Mouse (Mus musculus): ENCODE data around the gene Mief2. TPM values are rescaled to one million over a fixed set of nuclear protein-coding genes. Genes with fewer than 3 reads are reported as not detected.

The Mief2 gene
- polyA plus RNA-seq, 1 experiment from 2014 or later: 14.2 TPM

DNA sequence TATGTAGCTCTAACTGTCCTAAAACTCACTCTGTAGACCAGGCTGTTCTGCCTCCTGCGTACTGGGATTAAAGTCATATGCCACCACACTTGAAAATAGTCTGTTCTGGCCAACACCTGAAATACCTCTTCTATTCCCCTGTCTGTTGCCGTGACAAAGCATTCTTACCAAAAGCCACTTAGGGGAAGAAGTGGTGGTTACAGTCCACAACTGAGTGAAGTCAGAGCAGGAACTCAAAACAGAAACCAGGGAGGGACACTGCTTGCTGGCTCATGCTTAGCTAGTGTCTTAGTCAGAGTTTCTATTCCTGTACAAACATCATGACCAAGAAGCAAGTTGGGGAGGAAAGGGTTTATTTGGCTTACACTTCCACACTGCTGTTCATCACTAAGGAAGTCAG lies 41.1 kb downstream of the Mief2 start:
- Histone ChIP-seq H3K36me3 (ENCODE audit: control insufficient read depth, insufficient read depth, low read length) (no peaks in the 10 kb centered on the region), H3K9me3 (ENCODE audit: control insufficient read depth, low read length) (no peaks in the 10 kb centered on the region), H3K27ac (ENCODE audit: low read depth, low read length) (no peak overlapping the region), H3K4me1 (replicated peaks; ENCODE audit: control insufficient read depth, insufficient read depth, low read length) (no peaks in the 10 kb centered on the region), H3K4me2 (ENCODE audit: low read depth, low read length, severe bottlenecking) (no peak overlapping the region), H3K4me3 (ENCODE audit: low read depth, low read length) (no peak overlapping the region), H3K9ac (ENCODE audit: low read length) (no peak overlapping the region), H3K27me3 (ENCODE audit: control insufficient read depth, insufficient read depth, low read length) (no peaks in the 10 kb centered on the region)
- ATAC-seq (replicated peaks; ENCODE audit: low FRiP score) (no peak), DNase-seq (ENCODE audit: low spot score) (no peak)
- WGBS: 84% methylated on average over 2 of the region's 2 CpGs

DNA sequence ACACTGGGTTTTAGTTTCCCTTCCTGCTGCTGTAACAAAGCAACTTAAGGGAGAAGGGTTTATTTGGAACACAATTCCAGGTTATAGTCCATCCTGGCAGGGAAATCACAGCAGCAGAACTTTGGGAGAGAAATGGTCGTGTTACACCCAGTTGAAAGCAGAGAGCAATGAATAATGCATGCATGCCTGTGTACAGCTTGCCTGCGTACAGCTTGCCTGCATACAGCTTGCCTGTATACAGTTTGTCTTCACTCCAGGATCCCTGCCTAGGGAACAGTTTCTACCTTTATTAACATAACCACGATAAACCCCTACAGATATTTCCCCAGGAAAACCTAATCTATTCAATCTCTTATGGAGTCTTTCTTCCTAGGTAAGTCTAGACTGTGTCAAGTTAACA lies 42.6 kb downstream of the Mief2 start:
- WGBS: 86% methylated on average over 3 of the region's 3 CpGs
- no peak overlapping the region for H3K27ac ChIP-seq (ENCODE audit: low read depth, low read length)
- no peak for DNase-seq (ENCODE audit: low spot score)
- no peak overlapping the region for H3K9ac ChIP-seq (ENCODE audit: low read length)
- ATAC-seq (replicated peaks; ENCODE audit: low FRiP score): no peak
- no peaks in the 10 kb centered on the region for H3K9me3 ChIP-seq (ENCODE audit: control insufficient read depth, low read length)
- H3K27me3 ChIP-seq (ENCODE audit: control insufficient read depth, insufficient read depth, low read length): no peaks in the 10 kb centered on the region
- peaks cover 5% of the 10 kb centered on the region for H3K4me1 ChIP-seq (replicated peaks; ENCODE audit: control insufficient read depth, insufficient read depth, low read length)
- H3K4me3 ChIP-seq (ENCODE audit: low read depth, low read length): no peak overlapping the region
- no peak overlapping the region for H3K4me2 ChIP-seq (ENCODE audit: low read depth, low read length, severe bottlenecking)
- no peaks in the 10 kb centered on the region for H3K36me3 ChIP-seq (ENCODE audit: control insufficient read depth, insufficient read depth, low read length)

DNA sequence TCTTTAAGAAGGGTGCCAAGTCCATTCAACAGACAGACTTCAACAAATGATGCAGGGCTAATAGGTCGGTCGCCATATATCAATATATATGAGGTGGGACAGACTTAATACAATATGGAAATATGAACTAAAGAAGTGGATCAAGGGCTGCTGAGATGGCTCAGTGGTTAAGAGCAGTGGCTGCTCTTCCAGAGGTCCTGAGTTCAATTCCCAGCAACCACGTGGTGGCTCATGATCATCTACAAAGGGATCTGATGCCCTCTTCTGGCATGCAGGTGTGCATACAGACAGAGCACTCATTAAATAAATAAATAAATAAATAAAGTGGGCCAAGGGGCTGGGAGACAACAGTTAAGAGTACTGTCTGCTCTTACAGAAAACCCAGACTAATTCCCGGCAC lies 44.0 kb downstream of the Mief2 start:
- no peak overlapping the region for H3K4me2 ChIP-seq (ENCODE audit: low read depth, low read length, severe bottlenecking)
- no peaks in the 10 kb centered on the region for H3K27me3 ChIP-seq (ENCODE audit: control insufficient read depth, insufficient read depth, low read length)
- H3K4me1 ChIP-seq (replicated peaks; ENCODE audit: control insufficient read depth, insufficient read depth, low read length): peaks cover 7% of the 10 kb centered on the region
- no peak overlapping the region for H3K27ac ChIP-seq (ENCODE audit: low read depth, low read length)
- WGBS: 81% methylated on average over 4 of the region's 4 CpGs
- DNase-seq (ENCODE audit: low spot score) (no peak), ATAC-seq (replicated peaks; ENCODE audit: low FRiP score) (no peak)
- H3K4me3 ChIP-seq (ENCODE audit: low read depth, low read length): no peak overlapping the region
- no peaks in the 10 kb centered on the region for H3K9me3 ChIP-seq (ENCODE audit: control insufficient read depth, low read length)
- H3K36me3 ChIP-seq (ENCODE audit: control insufficient read depth, insufficient read depth, low read length): no peaks in the 10 kb centered on the region
- no peak overlapping the region for H3K9ac ChIP-seq (ENCODE audit: low read length)

DNA sequence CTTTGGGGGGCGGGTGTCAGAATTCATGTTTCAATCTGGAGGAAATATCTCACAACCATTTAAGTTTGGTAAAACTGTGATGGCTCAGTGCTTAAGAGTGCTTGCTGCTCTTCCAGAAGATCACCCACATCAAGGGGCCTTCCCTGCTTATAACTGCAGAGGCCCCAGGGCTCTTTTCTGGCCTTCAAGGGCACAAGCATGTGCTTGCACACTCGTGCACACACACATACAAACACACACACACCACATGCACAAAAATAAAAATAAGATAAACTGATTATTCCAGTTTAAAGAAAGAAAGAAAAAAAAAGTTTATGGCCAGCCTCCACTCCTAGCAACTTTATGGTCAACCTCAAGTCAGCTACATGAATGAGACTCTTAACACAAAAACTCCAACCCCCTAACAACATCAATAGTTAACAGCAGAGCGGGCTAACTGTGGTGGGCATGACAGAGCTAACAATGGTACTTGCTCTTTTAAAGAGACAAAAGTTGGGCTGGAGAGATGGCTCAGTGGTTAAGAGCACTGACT lies 46.0 kb downstream of the Mief2 start:
- WGBS: 85% methylated on average over 3 of the region's 3 CpGs

DNA sequence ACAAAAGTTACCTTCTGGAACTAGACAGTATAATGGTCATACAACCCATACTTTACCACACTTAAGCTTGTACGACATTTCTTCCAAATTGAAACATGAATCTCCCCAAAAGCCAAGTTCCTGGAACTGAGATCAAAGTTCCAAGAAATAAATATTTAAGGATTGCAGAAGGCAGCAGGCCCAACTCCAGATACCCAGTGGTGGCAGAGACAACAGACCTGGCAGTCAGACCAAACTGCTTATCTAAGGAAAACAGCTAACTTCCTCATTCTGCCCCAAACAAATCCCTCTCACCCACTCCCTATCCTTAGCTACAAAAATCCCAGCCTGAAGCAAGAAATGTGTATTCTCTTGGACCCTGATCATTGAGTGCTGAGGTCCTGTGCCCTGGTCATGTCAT lies 46.6 kb downstream of the Mief2 start:
- DNase-seq (ENCODE audit: low spot score) (no peak), ATAC-seq (replicated peaks; ENCODE audit: low FRiP score) (no peak)
- H3K27me3 ChIP-seq (ENCODE audit: control insufficient read depth, insufficient read depth, low read length): no peaks in the 10 kb centered on the region
- no peak overlapping the region for H3K4me2 ChIP-seq (ENCODE audit: low read depth, low read length, severe bottlenecking)
- WGBS: 98% methylated on average over 1 of the region's 1 CpGs
- H3K27ac ChIP-seq (ENCODE audit: low read depth, low read length): no peak overlapping the region
- H3K4me1 ChIP-seq (replicated peaks; ENCODE audit: control insufficient read depth, insufficient read depth, low read length): peaks cover 17% of the 10 kb centered on the region
- no peaks in the 10 kb centered on the region for H3K9me3 ChIP-seq (ENCODE audit: control insufficient read depth, low read length)
- H3K9ac ChIP-seq (ENCODE audit: low read length): no peak overlapping the region
- no peaks in the 10 kb centered on the region for H3K36me3 ChIP-seq (ENCODE audit: control insufficient read depth, insufficient read depth, low read length)
- H3K4me3 ChIP-seq (ENCODE audit: low read depth, low read length): no peak overlapping the region

More for the DNA sequence above, 46.0 kb downstream of the Mief2 start:
- Histone ChIP-seq H3K27ac (ENCODE audit: low read depth, low read length) (no peak overlapping the region), H3K4me1 (replicated peaks; ENCODE audit: control insufficient read depth, insufficient read depth, low read length) (peaks cover 14% of the 10 kb centered on the region), H3K27me3 (ENCODE audit: control insufficient read depth, insufficient read depth, low read length) (no peaks in the 10 kb centered on the region), H3K4me2 (ENCODE audit: low read depth, low read length, severe bottlenecking) (no peak overlapping the region), H3K9me3 (ENCODE audit: control insufficient read depth, low read length) (no peaks in the 10 kb centered on the region), H3K4me3 (ENCODE audit: low read depth, low read length) (no peak overlapping the region), H3K36me3 (ENCODE audit: control insufficient read depth, insufficient read depth, low read length) (no peaks in the 10 kb centered on the region), H3K9ac (ENCODE audit: low read length) (no peak overlapping the region)
- ATAC-seq (replicated peaks; ENCODE audit: low FRiP score) (no peak), DNase-seq (ENCODE audit: low spot score) (no peak)

DNA sequence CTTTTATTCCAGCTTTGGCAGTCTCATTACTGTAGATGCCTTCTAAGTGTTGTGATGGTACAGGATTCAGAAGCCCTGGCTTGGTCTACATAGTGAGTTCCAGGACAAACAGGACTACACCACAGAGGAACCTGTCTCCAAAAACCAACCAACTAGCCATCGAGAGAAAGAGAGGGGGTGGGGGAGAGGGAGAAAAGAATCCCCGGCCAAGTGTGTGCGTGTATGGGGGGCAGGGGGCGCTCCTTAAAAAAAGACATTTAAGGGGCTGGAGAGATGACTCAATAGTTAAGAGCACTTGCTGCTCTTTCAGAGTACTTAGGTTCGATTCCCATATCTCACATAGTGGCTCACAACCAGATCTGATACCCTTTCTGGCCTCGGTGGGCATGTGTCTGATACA lies 47.4 kb downstream of the Mief2 start:
- peaks cover 20% of the 10 kb centered on the region for H3K4me1 ChIP-seq (replicated peaks; ENCODE audit: control insufficient read depth, insufficient read depth, low read length)
- ATAC-seq (replicated peaks; ENCODE audit: low FRiP score): no peak
- no peaks in the 10 kb centered on the region for H3K27me3 ChIP-seq (ENCODE audit: control insufficient read depth, insufficient read depth, low read length)
- WGBS: 64% methylated on average over 6 of the region's 6 CpGs
- H3K4me2 ChIP-seq (ENCODE audit: low read depth, low read length, severe bottlenecking): peak overlapping the region; percentile 60; the same call in 1 of the 2 replicates
- no peak for DNase-seq (ENCODE audit: low spot score)
- H3K36me3 ChIP-seq (ENCODE audit: control insufficient read depth, insufficient read depth, low read length): no peaks in the 10 kb centered on the region
- H3K9me3 ChIP-seq (ENCODE audit: control insufficient read depth, low read length): no peaks in the 10 kb centered on the region
- H3K27ac ChIP-seq (ENCODE audit: low read depth, low read length): no peak overlapping the region
- peak overlapping the region; percentile 87 for H3K4me3 ChIP-seq (ENCODE audit: low read depth, low read length)
- peak overlapping the region; percentile 79; the same call in 1 of the 2 replicates for H3K9ac ChIP-seq (ENCODE audit: low read length)

DNA sequence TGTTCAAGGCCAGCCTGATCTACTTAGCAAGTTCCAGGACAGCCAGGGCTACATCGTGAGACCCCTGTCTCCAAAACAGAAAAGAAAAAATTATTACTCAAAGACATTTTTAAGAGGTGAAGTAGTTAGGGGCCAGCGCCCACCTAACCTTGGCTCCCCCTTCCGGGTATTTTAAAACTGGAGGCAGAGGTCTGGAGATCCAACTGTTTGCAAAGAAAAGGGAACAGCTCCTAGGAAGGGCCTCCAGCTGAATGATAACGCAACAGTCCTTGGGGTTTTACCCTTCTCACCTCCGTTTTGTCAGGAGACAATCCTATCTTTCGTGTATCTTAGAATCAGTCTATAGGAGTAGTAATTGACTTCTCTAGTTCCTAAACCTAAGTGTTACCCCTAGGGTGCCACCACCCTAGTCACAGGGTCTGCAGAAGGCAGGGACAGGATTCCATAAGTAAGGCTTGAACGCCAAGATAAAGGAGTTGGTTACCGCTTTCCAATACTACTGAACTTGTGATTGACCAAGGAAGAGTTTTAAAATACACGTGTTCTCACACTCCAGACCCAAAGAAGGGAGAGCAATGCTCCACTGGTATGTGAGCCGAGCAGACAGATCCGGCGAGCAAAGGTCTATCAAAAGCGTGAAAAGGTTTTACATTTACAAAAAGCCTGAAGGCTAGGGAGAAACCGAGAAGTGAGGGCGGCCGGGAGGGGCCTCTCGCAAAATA lies 48.1 kb downstream of the Mief2 start:
- 4% methylated on average over 17 of the region's 17 CpGs for WGBS
- ATAC-seq (replicated peaks; ENCODE audit: low FRiP score) (no peak), DNase-seq (ENCODE audit: low spot score) (no peak)
- Histone ChIP-seq H3K9ac (ENCODE audit: low read length) (peak overlapping the region; percentile 79), H3K4me1 (replicated peaks; ENCODE audit: control insufficient read depth, insufficient read depth, low read length) (peaks cover 20% of the 10 kb centered on the region), H3K27me3 (ENCODE audit: control insufficient read depth, insufficient read depth, low read length) (no peaks in the 10 kb centered on the region), H3K4me3 (ENCODE audit: low read depth, low read length) (peak overlapping the region; percentile 87), H3K27ac (ENCODE audit: low read depth, low read length) (no peak overlapping the region), H3K36me3 (ENCODE audit: control insufficient read depth, insufficient read depth, low read length) (no peaks in the 10 kb centered on the region), H3K9me3 (ENCODE audit: control insufficient read depth, low read length) (no peaks in the 10 kb centered on the region), H3K4me2 (ENCODE audit: low read depth, low read length, severe bottlenecking) (peak overlapping the region; percentile 60)

DNA sequence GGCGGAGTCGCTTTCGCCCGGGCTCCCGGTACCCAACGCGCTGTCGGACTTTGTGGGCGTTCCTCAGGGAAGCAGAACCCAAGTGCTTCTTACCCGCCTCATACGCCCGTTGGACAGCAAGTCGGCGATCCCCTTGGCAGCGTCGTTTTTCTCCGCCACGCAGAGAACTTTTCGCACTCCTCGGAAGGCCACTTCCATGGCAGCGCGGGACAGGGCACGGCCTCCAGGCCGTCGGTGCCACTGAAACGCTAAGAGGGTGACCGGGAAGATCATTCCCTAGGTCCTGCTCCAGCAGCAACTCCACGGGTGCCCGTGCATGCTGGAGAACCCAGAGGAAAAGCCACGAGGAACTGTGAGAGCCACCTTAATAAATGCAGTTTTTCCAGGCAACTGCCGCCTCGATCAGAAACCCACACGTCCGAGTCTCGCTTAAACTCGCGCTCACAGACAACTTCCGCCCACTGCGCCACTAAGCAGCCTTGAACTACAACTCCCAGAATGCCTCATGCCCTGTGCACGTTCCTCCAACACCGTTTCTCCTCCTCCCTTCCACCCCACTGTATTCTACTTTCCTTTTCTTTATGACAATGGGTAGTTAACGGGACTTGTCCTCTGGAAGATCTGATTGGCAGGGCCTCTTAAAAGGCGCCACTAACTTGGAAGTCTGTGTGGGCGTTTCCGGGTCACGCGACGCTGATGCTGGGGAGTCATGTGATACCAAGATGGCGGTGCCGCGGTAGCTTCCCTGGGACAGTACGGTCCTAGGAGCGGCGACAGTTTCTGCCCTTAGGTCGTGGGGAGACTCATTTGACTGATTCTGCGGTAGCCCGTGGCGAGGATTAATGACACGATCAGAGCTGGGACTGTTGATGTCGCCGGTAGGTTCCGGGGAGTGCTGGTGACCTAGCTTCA lies 48.9 kb downstream of the Mief2 start, which contains the start of the genes Top3a and Smcr8:
Gene Top3a, minus strand, starts transcription at position 537 of the 912 bp plus-strand sequence.
Gene Smcr8, plus strand, starts transcription at position 696 of the 912 bp plus-strand sequence.
- peaks cover 21% of the 10 kb centered on the region for H3K4me1 ChIP-seq (replicated peaks; ENCODE audit: control insufficient read depth, insufficient read depth, low read length)
- peak within 1 kb of the TSS; percentile 87 for H3K4me3 ChIP-seq (ENCODE audit: low read depth, low read length)
- ATAC-seq (replicated peaks; ENCODE audit: low FRiP score): peak; percentile 97
- no peaks in the 10 kb centered on the region for H3K27me3 ChIP-seq (ENCODE audit: control insufficient read depth, insufficient read depth, low read length)
- DNase-seq (ENCODE audit: low spot score): peak; percentile 90
- under 1% methylated on average over 62 of the region's 62 CpGs for WGBS
- peak within 1 kb of the TSS; percentile 79 for H3K9ac ChIP-seq (ENCODE audit: low read length)
- H3K9me3 ChIP-seq (ENCODE audit: control insufficient read depth, low read length): no peaks in the 10 kb centered on the region
- H3K4me2 ChIP-seq (ENCODE audit: low read depth, low read length, severe bottlenecking): peak within 1 kb of the TSS; percentile 60
- peak within 1 kb of the TSS; percentile 57 for H3K27ac ChIP-seq (ENCODE audit: low read depth, low read length)
- H3K36me3 ChIP-seq (ENCODE audit: control insufficient read depth, insufficient read depth, low read length): no peaks in the 10 kb centered on the region

Measured in forebrain, embryonic 11.5 days (tissue).